Mouse (Mus musculus) NIH3T3 (cell line): ENCODE data around the gene Dhrs4.

Source experiments
- DNase-seq: peaks from one replicate; pipeline ENCODE4 v3.0.0-alpha.2; 2012; ENCODE audit warnings: low read depth

Gene Dhrs4

GRCm38 (mm10) chr14:55478651-55479599, at the start of gene Dhrs4:
Gene Dhrs4 (plus strand): TSS chr14:55478758.
- peak; percentile 86 for DNase-seq

GRCm38 (mm10) chr14:55430255-55430654, 48.3 kb upstream of the Dhrs4 start:
- no peak for DNase-seq

- DNase-seq, result no peak
Observed at GRCm38 (mm10) chr14:55433052-55433451, 45.5 kb upstream of the Dhrs4 start.

- DNase-seq, result no peak
Observed at GRCm38 (mm10) chr14:55434825-55435224, 43.7 kb upstream of the Dhrs4 start.

GRCm38 (mm10) chr14:55437118-55437517, 41.4 kb upstream of the Dhrs4 start:
- no peak for DNase-seq

- DNase-seq, result peak; percentile 31
Observed at GRCm38 (mm10) chr14:55438193-55438784, 40.3 kb upstream of the Dhrs4 start.

GRCm38 (mm10) chr14:55457693-55458092, 20.9 kb upstream of the Dhrs4 start:
- DNase-seq, result no peak

- DNase-seq, result peak; percentile 60
Observed at GRCm38 (mm10) chr14:55458273-55458672, 20.3 kb upstream of the Dhrs4 start.

- DNase-seq, result no peak
Observed at GRCm38 (mm10) chr14:55458761-55459160, 19.8 kb upstream of the Dhrs4 start.

- no peak for DNase-seq
Observed at GRCm38 (mm10) chr14:55459796-55460195, 18.8 kb upstream of the Dhrs4 start.

GRCm38 (mm10) chr14:55460297-55460696, 18.3 kb upstream of the Dhrs4 start:
- no peak for DNase-seq

GRCm38 (mm10) chr14:55461757-55462156, 16.8 kb upstream of the Dhrs4 start:
- no peak for DNase-seq

- DNase-seq, result no peak
Observed at GRCm38 (mm10) chr14:55466481-55466880, 12.1 kb upstream of the Dhrs4 start.

- no peak for DNase-seq
Observed at GRCm38 (mm10) chr14:55467108-55467507, 11.4 kb upstream of the Dhrs4 start.

- no peak for DNase-seq
Observed at GRCm38 (mm10) chr14:55468301-55468741, 10.2 kb upstream of the Dhrs4 start.

GRCm38 (mm10) chr14:55469041-55469440, 9.5 kb upstream of the Dhrs4 start:
- no peak for DNase-seq

- DNase-seq, result no peak
Observed at GRCm38 (mm10) chr14:55469821-55470220, 8.7 kb upstream of the Dhrs4 start.

- no peak for DNase-seq
Observed at GRCm38 (mm10) chr14:55470806-55471205, 7.8 kb upstream of the Dhrs4 start.

GRCm38 (mm10) chr14:55475654-55476053, 2.9 kb upstream of the Dhrs4 start:
- DNase-seq, result no peak

- DNase-seq, result no peak
Observed at GRCm38 (mm10) chr14:55477421-55477820, 1.1 kb upstream of the Dhrs4 start.

- DNase-seq, result no peak
Observed at GRCm38 (mm10) chr14:55477829-55478228, 729 bp upstream of the Dhrs4 start.

GRCm38 (mm10) chr14:55479629-55480028, 1.1 kb downstream of the Dhrs4 start:
- DNase-seq, result no peak

GRCm38 (mm10) chr14:55484430-55485085, 6.0 kb downstream of the Dhrs4 start:
- no peak for DNase-seq
